Mouse (Mus musculus): ENCODE results near the gene Magea5.
"Not testable (repeated sequence)": the region's sequence is repeated elsewhere in the genome, so short reads cannot be mapped to it uniquely, and the experiment has no call there.

The Magea5 gene

GRCm38 (mm10) chrX:155063045-155063444 lies at the start of gene Magea5:
Gene Magea5, minus strand, starts transcription at chrX:155063145.
- DNase-seq (ENCODE audit: low read depth, low spot score), result not testable (repeated sequence)

GRCm38 (mm10) chrX:155098024-155098423 lies 35.1 kb upstream of the Magea5 start:
- DNase-seq (ENCODE audit: low read depth, low spot score), result no peak

- not testable (repeated sequence) for DNase-seq (ENCODE audit: low read depth, low spot score)
These were observed 30.6 kb upstream of the Magea5 start, which contains the start of gene Magea2 for GRCm38 (mm10) chrX:155093566-155093965. Gene Magea2, minus strand, starts transcription at chrX:155093666.

- not testable (repeated sequence) for DNase-seq (ENCODE audit: low read depth, low spot score)
These were observed 26.7 kb upstream of the Magea5 start, which contains the start of gene Magea1 for GRCm38 (mm10) chrX:155089693-155090092. Gene Magea1, minus strand, starts transcription at chrX:155089793.
